Mouse (Mus musculus) midbrain, embryonic 16.5 days (tissue): ENCODE results near the gene Acot11. TPM values are rescaled to one million over a fixed set of nuclear protein-coding genes. Genes with fewer than 3 reads are reported as not detected.
A peak's percentile ranks its signal among the peaks of the same experiment; 100 is the strongest.

Experiments used
- ATAC-seq: fragments of 200-750 bp; cut with Nextera tagmentation; 2 replicates; pipeline ENCODE4 v1.8.0; 2017; ENCODE audit warnings: moderate TSS enrichment
- H3K27ac ChIP-seq: fragments of 300-500 bp; sonication (generic); 2 replicates; pipeline ENCODE4 v1.5.1; 2014; ENCODE audit warnings: mild to moderate bottlenecking, low read length, mixed read lengths
- H3K27me3 ChIP-seq: fragments of 300-500 bp; sonication (generic); 2 replicates; pipeline ENCODE4 v1.6.1; 2014; ENCODE audit warnings: low read depth, low read length, mixed read lengths; ENCODE audit not compliant: control insufficient read depth, insufficient read depth
- H3K36me3 ChIP-seq: fragments of 300-500 bp; sonication (generic); 2 replicates; pipeline ENCODE4 v1.6.1; 2014; ENCODE audit warnings: mild to moderate bottlenecking, low read length, moderate library complexity, mixed read lengths; ENCODE audit not compliant: control insufficient read depth, insufficient read depth
- H3K4me1 ChIP-seq: fragments of 300-500 bp; sonication (generic); 2 replicates; pipeline ENCODE4 v1.6.1; 2014; ENCODE audit warnings: mild to moderate bottlenecking, low read length, mixed read lengths; ENCODE audit not compliant: control insufficient read depth, insufficient read depth
- H3K4me2 ChIP-seq: fragments of 300-500 bp; sonication (generic); 2 replicates; pipeline ENCODE4 v1.6.1; 2014; ENCODE audit warnings: mild to moderate bottlenecking, low read length, mixed read lengths
- H3K4me3 ChIP-seq: fragments of 300-500 bp; sonication (generic); 2 replicates; pipeline ENCODE4 v1.5.1; 2014; ENCODE audit warnings: low read depth, mild to moderate bottlenecking, low read length, moderate library complexity, mixed read lengths
- H3K9ac ChIP-seq: fragments of 300-500 bp; sonication (generic); 2 replicates; pipeline ENCODE4 v1.6.1; 2014; ENCODE audit warnings: low read depth, low read length, mixed read lengths
- H3K9me3 ChIP-seq: fragments of 300-500 bp; sonication (generic); replicated peaks from 2 replicates; pipeline ENCODE4 v1.6.1; 2014; ENCODE audit warnings: mild to moderate bottlenecking, low read length, mixed read lengths; ENCODE audit not compliant: control insufficient read depth, poor library complexity, severe bottlenecking
- WGBS: fragments of 180-500 bp; shearing (Covaris S2); extraction: QIAGEN DNeasy Blood & Tissue Kit; methylation state at CpG from one replicate; pipeline ENCODE4 v1.1.7; 2014; 5-methylcytosine and 5-hydroxymethylcytosine counted together
- polyA plus RNA-seq: library from polyadenylated mRNA; unstranded; fragments of >200 nt; fragmentation: Nextera tagmentation; extraction: Ambion mirVana; gene quantifications from 2 replicates; pipeline ENCODE4 v1.2.1, GENCODE M21; 2015

Gene Acot11
- polyA plus RNA-seq, 1 experiment from 2014 or later: 1.9 TPM

GRCm38 (mm10) chr4:106703956-106704355 lies 100.8 kb downstream of the Acot11 start:
- peak overlapping the region; percentile 54; the same call in 1 of the 2 replicates for H3K27ac ChIP-seq
- ATAC-seq: no peak
- 84% methylated on average over 10 of the region's 10 CpGs for WGBS
- H3K27me3 ChIP-seq: no peaks in the 10 kb centered on the region
- no peak overlapping the region for H3K4me2 ChIP-seq
- H3K4me1 ChIP-seq: peaks cover 34% of the 10 kb centered on the region
- no peaks in the 10 kb centered on the region for H3K9me3 ChIP-seq
- H3K36me3 ChIP-seq: no peaks in the 10 kb centered on the region
- H3K9ac ChIP-seq: no peak overlapping the region
- H3K4me3 ChIP-seq: no peak overlapping the region

GRCm38 (mm10) chr4:106700798-106701197 lies 104.0 kb downstream of the Acot11 start:
- Histone ChIP-seq H3K4me3 (no peak overlapping the region), H3K9ac (no peak overlapping the region), H3K4me2 (peak overlapping the region; percentile 27), H3K36me3 (no peaks in the 10 kb centered on the region), H3K4me1 (peaks cover 32% of the 10 kb centered on the region), H3K27ac (peak overlapping the region; percentile 89), H3K9me3 (no peaks in the 10 kb centered on the region), H3K27me3 (no peaks in the 10 kb centered on the region)
- WGBS: 30% methylated on average over 4 of the region's 4 CpGs
- ATAC-seq: peak; percentile 40

DNA sequence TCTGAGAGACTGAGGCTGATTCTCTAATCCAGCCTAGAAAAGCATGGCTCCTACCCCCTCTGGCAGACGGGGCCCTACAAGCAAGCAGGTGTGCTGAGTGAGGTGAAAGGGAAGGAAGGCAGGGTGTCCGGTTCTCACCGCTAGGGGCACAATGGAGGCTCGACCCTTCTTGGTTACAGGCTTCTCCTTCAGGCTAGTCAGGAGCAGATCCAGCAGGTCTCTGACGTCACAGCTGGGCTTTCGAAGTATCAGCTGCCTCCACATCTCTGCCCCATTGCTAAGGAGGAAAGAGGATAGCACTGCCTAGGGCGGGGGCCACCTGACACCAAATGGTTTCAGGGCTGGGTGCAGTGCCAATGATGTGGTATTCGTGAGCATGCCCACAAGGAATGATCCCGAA lies 104.8 kb downstream of the Acot11 start:
- no peak for ATAC-seq
- Histone ChIP-seq H3K4me2 (no peak overlapping the region), H3K27ac (peak overlapping the region; percentile 89)

More for the DNA sequence above, 104.8 kb downstream of the Acot11 start:
- Histone ChIP-seq H3K36me3 (no peaks in the 10 kb centered on the region), H3K27me3 (no peaks in the 10 kb centered on the region), H3K9ac (0 out of 2 replicates have a peak overlapping the region, but pooled peaks have one; percentile 22), H3K9me3 (no peaks in the 10 kb centered on the region), H3K4me3 (no peak overlapping the region), H3K4me1 (peaks cover 27% of the 10 kb centered on the region)
- 15% methylated on average over 9 of the region's 9 CpGs for WGBS

Other genes starting within 250 kb of the Acot11 start
- gene Dhcr24, start 244.0 kb downstream of the Acot11 start, polyA plus RNA-seq: 3.8 and 4.7 TPM in 2 replicates
- gene Lexm, start 187.8 kb downstream of the Acot11 start, polyA plus RNA-seq: not detected in 2 replicates
- 3.6 and 4.4 TPM in 2 replicates for gene Ttc22, start 182.6 kb downstream of the Acot11 start, polyA plus RNA-seq
- 8.9 and 9.9 TPM in 2 replicates for gene Pars2, start 153.9 kb downstream of the Acot11 start, polyA plus RNA-seq
- 159 and 163 TPM in 2 replicates for gene Ttc4, start 126.1 kb downstream of the Acot11 start, polyA plus RNA-seq
- gene Mroh7, start 74.1 kb downstream of the Acot11 start, polyA plus RNA-seq: 0.38 and 1.6 TPM in 2 replicates
- not detected in 2 replicates for gene Fam151a, start 71.1 kb downstream of the Acot11 start, polyA plus RNA-seq
- gene Ssbp3, start 105.7 kb upstream of the Acot11 start, polyA plus RNA-seq: 129 and 164 TPM in 2 replicates